Mouse (Mus musculus) hindbrain, embryonic 15.5 days (tissue): Measurements from ENCODE around the gene Tmem108. TPM values are rescaled to one million over a fixed set of nuclear protein-coding genes. Genes with fewer than 3 reads are reported as not detected.
A peak's percentile ranks its signal among the peaks of the same experiment; 100 is the strongest.

ENCODE experiments used
- ATAC-seq: fragments of 200-750 bp; cut with Nextera tagmentation; 2 replicates; pipeline ENCODE4 v1.8.0; 2017; ENCODE audit warnings: low read depth, moderate number of reproducible peaks, moderate TSS enrichment; ENCODE audit not compliant: low FRiP score
- H3K27ac ChIP-seq: fragments of 300-500 bp; sonication (generic); replicated peaks from 2 replicates; pipeline ENCODE4 v1.5.1; 2015; ENCODE audit warnings: mild to moderate bottlenecking, inconsistent platforms
- H3K27me3 ChIP-seq: fragments of 300-500 bp; sonication (generic); 2 replicates; pipeline ENCODE4 v1.6.1; 2015; ENCODE audit warnings: control low read depth, inconsistent platforms
- H3K36me3 ChIP-seq: fragments of 300-500 bp; sonication (generic); 2 replicates; pipeline ENCODE4 v1.6.1; 2015; ENCODE audit warnings: control low read depth, inconsistent platforms
- H3K4me1 ChIP-seq: fragments of 300-500 bp; sonication (generic); replicated peaks from 2 replicates; pipeline ENCODE4 v1.6.1; 2015; ENCODE audit warnings: control low read depth, inconsistent platforms
- H3K4me2 ChIP-seq: fragments of 300-500 bp; sonication (generic); 2 replicates; pipeline ENCODE4 v1.6.1; 2015; ENCODE audit warnings: moderate library complexity, mild to moderate bottlenecking, inconsistent platforms
- H3K4me3 ChIP-seq: fragments of 300-500 bp; sonication (generic); 2 replicates; pipeline ENCODE4 v1.5.1; 2015; ENCODE audit warnings: mild to moderate bottlenecking, inconsistent platforms
- H3K9ac ChIP-seq: fragments of 300-500 bp; sonication (generic); 2 replicates; pipeline ENCODE4 v1.6.1; 2015; ENCODE audit warnings: inconsistent platforms
- H3K9me3 ChIP-seq: fragments of 300-500 bp; sonication (generic); 2 replicates; pipeline ENCODE4 v1.6.1; 2016; ENCODE audit warnings: control low read depth, inconsistent platforms
- WGBS: fragments of 180-500 bp; shearing (Covaris S2); methylation state at CpG from one replicate; pipeline ENCODE4 v1.1.7; 2015; 5-methylcytosine and 5-hydroxymethylcytosine counted together
- polyA plus RNA-seq: library from polyadenylated mRNA; unstranded; fragments of >200 nt; fragmentation: Nextera tagmentation; extraction: Ambion mirVana; gene quantifications from 2 replicates; pipeline ENCODE4 v1.2.1, GENCODE M21; 2015

Tmem108 gene
- polyA plus RNA-seq, 1 experiment from 2014 or later = 30.2 TPM

DNA sequence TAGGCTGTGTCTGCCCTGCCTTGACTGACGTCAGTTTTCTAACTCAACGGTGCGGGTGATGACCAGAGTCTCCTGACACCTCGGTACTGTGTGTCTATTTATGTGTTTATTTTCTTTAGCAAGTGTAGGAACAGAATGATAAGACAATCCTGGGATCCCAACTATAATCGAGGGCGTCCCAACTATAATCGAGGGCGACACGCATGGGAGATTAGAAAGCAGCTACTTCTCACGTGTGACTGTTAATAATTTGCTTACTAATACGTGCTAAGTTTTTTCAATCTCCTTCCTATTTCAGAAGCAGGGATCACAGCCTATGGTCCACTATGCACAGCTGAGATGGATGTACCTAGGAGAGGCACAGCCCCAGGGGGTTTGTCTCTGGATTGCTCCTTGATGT is 266.2 kb downstream of the Tmem108 start:
- H3K27me3 ChIP-seq = peaks cover 9% of the 10 kb centered on the region; the same call in 1 of the 2 replicates
- no peak for ATAC-seq
- H3K9me3 ChIP-seq = no peaks in the 10 kb centered on the region
- no peak overlapping the region for H3K9ac ChIP-seq
- H3K4me1 ChIP-seq = peaks cover 6% of the 10 kb centered on the region
- 85% methylated on average over 11 of the region's 11 CpGs for WGBS
- H3K4me3 ChIP-seq = no peak overlapping the region
- no peak overlapping the region for H3K27ac ChIP-seq
- H3K4me2 ChIP-seq = no peak overlapping the region
- H3K36me3 ChIP-seq = no peaks in the 10 kb centered on the region

DNA sequence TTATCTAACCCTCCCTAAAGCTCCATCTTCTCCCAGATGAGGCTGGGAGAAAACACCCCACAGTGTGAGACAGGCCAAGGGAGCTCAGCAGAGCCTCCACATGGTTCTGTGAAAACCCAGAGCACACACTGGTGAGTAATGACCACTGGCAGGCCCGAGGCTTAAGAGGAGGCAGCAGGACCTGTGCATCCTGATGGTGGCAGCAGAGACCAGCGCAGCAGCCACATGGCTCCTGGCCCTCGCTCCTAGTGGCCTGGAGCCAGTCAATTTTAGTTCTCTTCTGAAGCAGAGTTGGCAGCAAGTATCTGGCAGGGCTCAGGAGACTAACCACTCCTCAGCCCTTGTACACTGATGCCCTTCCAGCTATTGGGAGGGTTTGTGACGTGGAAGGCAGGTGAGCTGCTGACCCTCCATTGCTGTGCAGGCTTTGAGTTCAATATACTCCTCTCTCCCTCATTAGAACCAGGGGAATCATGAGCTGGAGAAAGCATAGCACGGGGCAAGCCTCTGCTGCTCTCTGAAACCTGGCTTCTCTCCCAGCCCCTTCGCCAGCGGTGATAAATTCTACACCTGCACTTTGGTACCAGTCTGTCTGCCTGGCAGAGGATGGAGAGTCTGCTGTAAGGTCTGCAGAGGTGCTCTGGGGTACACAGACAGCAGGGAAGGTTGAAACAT is 267.2 kb downstream of the Tmem108 start:
- H3K9ac ChIP-seq = no peak overlapping the region
- H3K4me3 ChIP-seq = no peak overlapping the region
- no peaks in the 10 kb centered on the region for H3K36me3 ChIP-seq
- ATAC-seq = peak; percentile 87
- H3K4me1 ChIP-seq = peaks cover 6% of the 10 kb centered on the region
- 25% methylated on average over 7 of the region's 7 CpGs for WGBS
- peaks cover 9% of the 10 kb centered on the region; the same call in 1 of the 2 replicates for H3K27me3 ChIP-seq
- H3K27ac ChIP-seq = 0 out of 2 replicates have a peak overlapping the region, but pooled peaks have one; percentile 6
- no peak overlapping the region for H3K4me2 ChIP-seq
- no peaks in the 10 kb centered on the region for H3K9me3 ChIP-seq

DNA sequence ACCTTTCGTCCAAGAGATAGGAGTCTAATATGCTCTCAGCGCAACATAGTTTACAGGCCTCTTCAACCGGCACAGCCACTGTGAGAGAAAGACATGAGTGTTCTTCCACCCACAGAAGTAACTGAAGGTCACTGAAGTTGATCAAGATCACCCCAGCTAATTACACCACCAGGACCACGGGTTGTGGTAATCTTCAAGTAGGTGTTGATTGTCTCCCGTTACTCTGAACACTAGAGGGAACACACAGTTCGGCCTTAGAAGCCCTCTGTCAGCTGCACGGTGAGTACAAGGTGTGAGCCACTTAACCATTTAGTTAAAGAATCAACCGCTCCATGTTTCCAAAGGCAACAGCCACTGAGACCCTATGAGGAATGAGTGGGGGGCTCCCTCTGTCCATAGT is 269.7 kb downstream of the Tmem108 start:
- Histone ChIP-seq H3K27ac (no peak overlapping the region), H3K4me3 (no peak overlapping the region), H3K9ac (no peak overlapping the region), H3K36me3 (no peaks in the 10 kb centered on the region), H3K27me3 (no peaks in the 10 kb centered on the region; the same call in 1 of the 2 replicates), H3K9me3 (no peaks in the 10 kb centered on the region), H3K4me1 (peaks cover 6% of the 10 kb centered on the region), H3K4me2 (no peak overlapping the region)
- 90% methylated on average over 8 of the region's 8 CpGs for WGBS
- no peak for ATAC-seq

DNA sequence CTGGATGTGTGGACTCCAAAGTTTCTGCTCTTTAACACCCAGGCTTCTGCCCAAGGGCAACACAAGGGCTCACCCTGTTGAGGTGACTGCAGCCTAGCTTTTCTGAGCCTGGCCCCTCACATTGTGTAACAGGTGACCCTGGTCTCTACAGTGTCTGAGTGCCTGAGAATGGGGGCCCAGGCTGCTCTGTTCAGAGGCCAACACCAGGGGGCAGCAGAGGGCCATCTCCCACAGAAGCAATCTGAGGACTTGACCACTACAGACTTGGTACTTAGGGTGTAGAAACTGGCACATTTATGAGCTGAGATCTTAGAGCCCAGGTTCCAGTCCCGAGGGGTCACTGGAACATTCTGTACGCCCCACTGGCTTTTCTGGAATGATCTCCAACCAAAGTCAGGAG is 271.2 kb downstream of the Tmem108 start:
- WGBS = 19% methylated on average over 2 of the region's 2 CpGs

GRCm38 (mm10) chr9:103489883-103490282 is 271.8 kb downstream of the Tmem108 start:
- Histone ChIP-seq H3K9me3 (no peaks in the 10 kb centered on the region), H3K4me1 (peaks cover 5% of the 10 kb centered on the region), H3K27ac (no peak overlapping the region), H3K36me3 (no peaks in the 10 kb centered on the region), H3K9ac (no peak overlapping the region), H3K27me3 (no peaks in the 10 kb centered on the region; the same call in 1 of the 2 replicates), H3K4me2 (no peak overlapping the region), H3K4me3 (no peak overlapping the region)
- 89% methylated on average over 4 of the region's 4 CpGs for whole genome bisulfite sequencing
- no peak for ATAC-seq

More for the DNA sequence above, 271.2 kb downstream of the Tmem108 start:
- no peak overlapping the region for H3K4me2 ChIP-seq
- H3K4me3 ChIP-seq = no peak overlapping the region
- peak; percentile 36 for ATAC-seq
- no peaks in the 10 kb centered on the region for H3K9me3 ChIP-seq
- H3K4me1 ChIP-seq = peaks cover 6% of the 10 kb centered on the region
- H3K9ac ChIP-seq = no peak overlapping the region
- no peaks in the 10 kb centered on the region; the same call in 1 of the 2 replicates for H3K27me3 ChIP-seq
- no peak overlapping the region for H3K27ac ChIP-seq
- no peaks in the 10 kb centered on the region for H3K36me3 ChIP-seq

DNA sequence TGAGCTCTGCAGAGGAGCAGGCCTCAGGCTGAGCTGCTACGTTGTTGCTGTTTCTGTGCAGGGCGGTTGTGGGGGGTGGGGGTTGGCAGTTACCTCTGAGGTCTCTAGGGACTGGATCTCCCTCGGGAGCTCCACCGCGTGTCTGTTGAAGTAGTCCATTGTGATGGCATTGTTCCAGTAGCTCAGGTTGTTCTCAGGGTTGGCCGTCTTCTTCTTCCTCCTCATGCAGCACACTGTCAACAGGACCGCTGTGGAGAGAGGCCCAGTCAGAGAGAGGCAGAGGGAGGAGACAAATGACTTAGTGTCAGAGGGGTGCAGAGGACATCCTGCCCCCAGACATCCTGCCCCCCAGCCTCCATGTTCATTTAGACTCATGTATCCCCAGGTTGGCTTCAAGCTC is 272.5 kb downstream of the Tmem108 start:
- Histone ChIP-seq H3K4me1 (no peaks in the 10 kb centered on the region), H3K27ac (no peak overlapping the region), H3K27me3 (no peaks in the 10 kb centered on the region; the same call in 1 of the 2 replicates), H3K4me3 (no peak overlapping the region), H3K9ac (no peak overlapping the region), H3K9me3 (no peaks in the 10 kb centered on the region), H3K4me2 (no peak overlapping the region), H3K36me3 (no peaks in the 10 kb centered on the region)
- ATAC-seq = no peak
- WGBS = 60% methylated on average over 7 of the region's 7 CpGs

GRCm38 (mm10) chr9:103486262-103486661 is 275.4 kb downstream of the Tmem108 start:
- H3K36me3 ChIP-seq = no peaks in the 10 kb centered on the region
- H3K4me3 ChIP-seq = no peak overlapping the region
- H3K27ac ChIP-seq = no peak overlapping the region
- no peak overlapping the region for H3K4me2 ChIP-seq
- 0 out of 2 replicates have a peak, but pooled peaks cover 2% of the 10 kb centered on the region for H3K27me3 ChIP-seq
- no peaks in the 10 kb centered on the region for H3K4me1 ChIP-seq
- H3K9me3 ChIP-seq = no peaks in the 10 kb centered on the region
- no peak for ATAC-seq
- 82% methylated on average over 6 of the region's 6 CpGs for WGBS
- H3K9ac ChIP-seq = no peak overlapping the region

- H3K4me1 ChIP-seq = peaks cover 5% of the 10 kb centered on the region
- no peaks in the 10 kb centered on the region for H3K9me3 ChIP-seq
- H3K4me2 ChIP-seq = no peak overlapping the region
- no peak overlapping the region for H3K4me3 ChIP-seq
- no peak overlapping the region for H3K27ac ChIP-seq
- no peak for ATAC-seq
- no peak overlapping the region for H3K9ac ChIP-seq
- 44% methylated on average over 8 of the region's 8 CpGs for WGBS
- H3K36me3 ChIP-seq = no peaks in the 10 kb centered on the region
- 0 out of 2 replicates have a peak, but pooled peaks cover 2% of the 10 kb centered on the region for H3K27me3 ChIP-seq
These were observed 276.0 kb downstream of the Tmem108 start for GRCm38 (mm10) chr9:103485606-103486005.

DNA sequence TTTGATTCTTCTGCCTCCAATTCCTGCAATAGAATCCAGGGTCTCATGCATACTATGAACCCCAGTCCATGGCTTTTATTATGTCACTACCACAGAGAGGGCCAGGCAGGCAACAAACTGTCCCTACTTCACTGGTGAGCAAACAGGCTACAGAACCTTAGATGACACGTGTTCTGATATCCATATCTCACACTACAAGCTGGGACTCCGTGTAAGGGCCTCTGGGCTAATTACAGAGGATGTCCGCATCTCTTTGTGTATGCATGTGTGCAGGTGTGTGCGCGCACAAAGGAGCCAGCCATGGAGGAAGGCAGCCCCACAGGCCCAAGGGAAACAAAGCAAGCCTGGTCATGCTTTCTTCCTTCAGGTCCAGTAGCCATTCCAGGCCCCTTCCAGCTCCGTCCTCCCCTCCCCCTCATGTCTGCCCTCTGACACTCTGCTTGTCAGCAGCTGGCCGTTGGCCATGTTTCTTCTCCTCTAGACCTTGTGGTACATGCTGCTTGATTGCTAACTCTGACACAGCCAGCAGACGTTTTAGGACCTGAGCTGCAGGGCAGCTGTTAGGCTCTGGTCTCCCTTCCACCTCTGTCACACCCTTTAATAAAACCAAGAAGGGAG is 280.9 kb downstream of the Tmem108 start:
- H3K4me1 ChIP-seq = peaks cover 8% of the 10 kb centered on the region
- no peak overlapping the region for H3K4me2 ChIP-seq
- H3K9ac ChIP-seq = no peak overlapping the region
- H3K27me3 ChIP-seq = 0 out of 2 replicates have a peak, but pooled peaks cover 2% of the 10 kb centered on the region
- WGBS = 37% methylated on average over 8 of the region's 8 CpGs
- H3K9me3 ChIP-seq = no peaks in the 10 kb centered on the region
- H3K27ac ChIP-seq = no peak overlapping the region
- no peaks in the 10 kb centered on the region for H3K36me3 ChIP-seq
- no peak for ATAC-seq
- no peak overlapping the region for H3K4me3 ChIP-seq

- Histone ChIP-seq H3K27ac (no peak within 1 kb of the TSS), H3K4me2 (no peak within 1 kb of the TSS), H3K27me3 (0 out of 2 replicates have a peak, but pooled peaks cover 2% of the 10 kb centered on the region), H3K9ac (no peak within 1 kb of the TSS), H3K9me3 (no peaks in the 10 kb centered on the region), H3K4me1 (peaks cover 8% of the 10 kb centered on the region), H3K36me3 (no peaks in the 10 kb centered on the region), H3K4me3 (no peak within 1 kb of the TSS)
- no peak for ATAC-seq
- 70% methylated on average over 9 of the region's 9 CpGs for WGBS
These were observed 281.5 kb downstream of the Tmem108 start, which contains the start of gene Bfsp2 for GRCm38 (mm10) chr9:103480044-103480576. TSS of gene Bfsp2 (minus strand) at chr9:103480420.

- Histone ChIP-seq H3K4me2 (no peak overlapping the region), H3K9ac (no peak overlapping the region), H3K36me3 (no peaks in the 10 kb centered on the region), H3K27ac (no peak overlapping the region), H3K4me1 (peaks cover 22% of the 10 kb centered on the region), H3K4me3 (no peak overlapping the region), H3K9me3 (no peaks in the 10 kb centered on the region), H3K27me3 (no peaks in the 10 kb centered on the region)
- no peak for ATAC-seq
- 80% methylated on average over 6 of the region's 6 CpGs for WGBS
These were observed 286.2 kb downstream of the Tmem108 start for GRCm38 (mm10) chr9:103475414-103475813.
